Mouse (Mus musculus): ENCODE measurements around the gene Pkp2.
"Not testable (repeated sequence)": the region's sequence is repeated elsewhere in the genome, so short reads cannot be mapped to it uniquely, and the experiment has no call there.

The Pkp2 gene

GRCm38 (mm10) chr16:16213079-16213760, at the start of gene Pkp2:
Gene Pkp2, plus strand, starts transcription at chr16:16213318.
- peak; percentile 68 for DNase-seq

DNA sequence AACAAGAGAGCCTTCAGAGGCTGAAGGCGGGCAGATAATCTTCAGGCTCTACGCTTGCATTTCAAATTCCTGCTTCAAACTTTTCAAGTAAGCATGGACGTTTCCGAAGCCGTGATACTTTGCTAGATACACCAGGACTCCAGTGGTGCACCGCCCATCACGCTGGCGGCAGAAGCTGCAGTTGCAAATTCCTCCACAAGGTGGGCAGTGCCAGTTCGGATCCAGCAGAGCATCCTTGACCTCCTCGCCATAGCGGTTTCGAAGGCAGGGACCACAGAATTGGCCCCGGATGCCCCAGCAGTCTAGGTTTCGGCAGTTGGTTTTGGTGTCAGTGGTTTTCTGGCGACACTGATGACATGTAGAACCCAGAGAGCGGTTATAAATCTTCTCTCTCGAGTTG, 15.7 kb upstream of the Pkp2 start:
- DNase-seq, result no peak

- DNase-seq, result peak; percentile 50
These were observed 11.1 kb upstream of the Pkp2 start for GRCm38 (mm10) chr16:16201991-16202390.

DNA sequence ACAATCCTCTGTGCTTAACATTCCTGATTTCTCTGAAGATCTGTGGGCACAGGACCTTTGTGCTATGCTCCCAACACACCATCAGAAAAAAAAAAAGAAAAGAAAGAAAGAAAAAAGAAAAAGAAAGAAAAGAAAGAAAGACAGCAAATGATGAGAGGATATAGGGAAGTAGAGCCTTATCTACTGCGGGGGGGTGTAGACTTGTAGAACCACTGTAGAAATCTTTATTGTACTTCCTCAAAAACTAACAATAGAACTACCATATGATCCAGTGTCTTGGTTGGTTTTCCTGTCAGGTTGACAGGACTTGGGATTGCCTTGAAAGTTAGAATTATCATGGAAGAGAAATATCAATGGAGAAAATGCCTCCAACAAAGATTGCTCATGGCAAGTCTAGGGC, 8.5 kb upstream of the Pkp2 start:
- no peak for DNase-seq

GRCm38 (mm10) chr16:16212723-16213078, 417 bp upstream of the Pkp2 start:
- DNase-seq, result peak; percentile 47

- DNase-seq, result no peak
These were observed 715 bp downstream of the Pkp2 start for GRCm38 (mm10) chr16:16213761-16214305.

DNA sequence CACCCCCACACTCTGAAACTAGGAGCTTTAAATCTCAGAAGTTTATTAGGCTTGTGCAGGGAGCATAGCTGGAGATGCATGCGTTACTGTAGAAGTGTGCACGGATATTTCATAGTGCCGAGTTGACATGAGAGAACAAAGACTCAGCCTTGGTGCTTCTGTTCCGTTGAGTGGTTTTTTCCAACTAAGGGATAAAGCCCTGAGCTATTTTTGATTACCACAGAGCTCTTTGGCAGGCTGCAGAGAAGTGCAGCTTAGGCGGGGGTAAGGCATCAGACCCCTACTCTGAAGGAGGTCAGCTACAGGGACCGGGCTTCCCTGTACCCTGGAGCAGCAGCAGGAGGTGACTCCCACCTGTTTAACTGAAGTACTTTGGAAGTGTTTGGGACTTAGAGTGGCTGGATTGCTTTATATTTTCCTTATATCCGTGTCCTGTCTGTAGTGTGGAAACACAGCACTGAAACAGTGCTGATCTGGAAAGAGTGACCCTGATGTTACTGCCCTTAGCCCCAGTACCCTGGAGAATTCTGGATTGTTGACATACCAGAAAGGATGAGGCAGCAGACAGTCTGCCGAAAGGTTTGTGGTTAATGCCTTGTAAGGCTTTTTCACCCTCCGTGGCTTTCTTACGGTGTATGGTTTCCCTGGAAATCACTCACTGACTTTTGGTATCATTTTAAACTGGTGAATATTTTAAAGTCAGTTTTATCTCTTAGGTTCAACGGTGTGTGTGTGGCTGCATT, 2.7 kb downstream of the Pkp2 start:
- DNase-seq, result no peak

GRCm38 (mm10) chr16:16216934-16217333, 3.8 kb downstream of the Pkp2 start:
- DNase-seq, result no peak

DNA sequence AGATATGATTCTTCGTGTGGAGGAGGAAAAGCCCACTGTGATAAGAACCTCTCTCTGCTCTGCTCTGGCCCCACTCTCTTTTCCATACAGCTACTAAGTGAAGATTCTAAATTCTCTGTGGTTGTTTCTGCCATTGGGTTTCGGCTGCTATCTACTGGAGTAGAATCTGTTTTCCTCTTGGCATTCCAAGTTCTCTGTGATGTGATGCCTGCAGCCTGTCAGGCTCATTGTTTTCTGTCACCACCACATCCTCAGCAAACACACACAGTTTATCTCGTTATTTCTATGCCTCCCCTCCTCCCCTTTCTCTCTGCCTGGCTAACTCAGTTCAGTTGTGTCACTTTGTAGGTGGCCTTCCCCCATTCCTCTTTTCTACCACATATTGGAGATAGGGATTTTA, 6.7 kb downstream of the Pkp2 start:
- DNase-seq, result no peak

- DNase-seq, result no peak
These were observed 9.5 kb downstream of the Pkp2 start for GRCm38 (mm10) chr16:16222651-16223050.

GRCm38 (mm10) chr16:16224506-16224924, 11.4 kb downstream of the Pkp2 start:
- no peak for DNase-seq

DNA sequence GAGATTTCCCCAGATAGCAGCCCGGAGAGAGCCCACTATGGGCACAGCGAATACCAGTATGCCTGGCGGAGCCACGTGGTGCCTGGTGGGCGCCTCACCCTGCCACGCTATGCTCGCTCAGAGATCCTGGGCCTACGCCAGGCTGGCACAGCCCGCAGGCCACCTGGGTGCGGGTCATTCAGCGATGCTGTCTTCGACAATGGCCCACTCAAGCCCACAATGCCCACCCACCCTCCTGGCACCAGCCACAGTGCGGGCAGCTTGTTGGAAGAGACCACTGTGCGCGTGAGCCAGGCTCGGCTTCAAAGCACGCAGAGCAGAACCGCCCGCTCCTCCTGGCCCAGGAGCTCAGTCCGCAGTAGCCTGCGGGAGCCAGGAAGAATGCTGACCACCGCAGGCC, 12.7 kb downstream of the Pkp2 start:
- DNase-seq, result peak; percentile 30

DNA sequence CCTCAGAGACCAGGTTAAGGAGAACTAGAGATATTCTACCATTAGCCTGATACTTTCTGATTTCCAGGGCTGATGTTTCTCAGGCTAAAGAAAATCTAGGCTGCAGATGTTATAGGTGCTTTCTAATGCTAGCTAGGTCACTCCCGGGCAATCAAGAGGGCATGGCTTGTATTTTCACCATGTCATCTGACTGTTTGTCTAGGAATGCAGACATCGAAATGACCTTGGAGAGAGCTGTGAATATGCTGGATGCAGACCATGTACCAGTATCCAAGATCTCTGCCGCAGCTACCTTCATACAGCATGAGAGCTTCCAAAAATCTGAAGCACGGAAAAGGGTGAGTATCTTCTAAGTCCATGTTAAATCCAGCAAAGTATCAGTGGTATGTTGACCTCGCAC, 17.3 kb downstream of the Pkp2 start:
- no peak for DNase-seq

GRCm38 (mm10) chr16:16233919-16234318, 20.8 kb downstream of the Pkp2 start:
- DNase-seq, result no peak

GRCm38 (mm10) chr16:16236681-16237080, 23.6 kb downstream of the Pkp2 start:
- DNase-seq, result not testable (repeated sequence)

DNA sequence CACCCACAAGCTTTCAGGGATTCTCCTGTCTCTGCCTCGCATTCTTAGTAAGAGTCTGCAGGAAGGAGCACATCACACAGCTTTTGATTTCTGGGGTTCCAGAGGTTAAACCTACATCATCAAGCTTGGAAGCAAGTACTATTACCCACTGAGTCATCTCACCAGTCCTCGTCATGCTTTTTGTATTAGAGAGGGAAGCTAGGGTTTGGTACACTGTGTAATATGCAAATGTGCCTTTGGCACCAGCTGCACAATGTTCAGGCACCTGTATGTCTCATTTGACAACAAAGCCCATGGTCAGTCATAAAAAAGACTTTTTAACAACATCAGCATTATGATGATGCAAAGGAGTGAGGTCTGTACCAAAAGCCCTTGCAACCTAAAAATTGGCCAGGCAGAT, 25.2 kb downstream of the Pkp2 start:
- DNase-seq, result no peak

DNA sequence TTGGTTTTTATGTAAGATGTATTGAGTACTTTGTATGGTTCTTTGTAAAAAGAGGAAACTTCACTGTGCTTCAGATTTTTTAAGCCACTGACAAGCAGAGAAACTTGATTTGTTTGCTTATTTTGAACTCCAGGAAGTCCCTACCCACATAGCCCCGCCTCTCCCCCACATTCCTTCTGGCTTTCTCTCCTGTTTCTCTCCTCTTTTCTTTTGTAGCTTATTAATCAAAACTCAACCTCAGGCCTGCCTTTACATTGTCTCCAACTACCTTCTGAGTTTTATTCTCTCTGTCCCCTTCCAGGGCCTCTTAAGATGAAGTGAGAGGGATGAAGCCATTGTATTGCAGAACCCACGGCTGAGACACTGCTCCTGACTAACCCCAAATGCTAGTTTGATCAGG, 31.6 kb downstream of the Pkp2 start:
- DNase-seq, result no peak

GRCm38 (mm10) chr16:16250470-16250869, 37.4 kb downstream of the Pkp2 start:
- no peak for DNase-seq

- DNase-seq, result no peak
These were observed 40.4 kb downstream of the Pkp2 start for GRCm38 (mm10) chr16:16253326-16254074.

DNA sequence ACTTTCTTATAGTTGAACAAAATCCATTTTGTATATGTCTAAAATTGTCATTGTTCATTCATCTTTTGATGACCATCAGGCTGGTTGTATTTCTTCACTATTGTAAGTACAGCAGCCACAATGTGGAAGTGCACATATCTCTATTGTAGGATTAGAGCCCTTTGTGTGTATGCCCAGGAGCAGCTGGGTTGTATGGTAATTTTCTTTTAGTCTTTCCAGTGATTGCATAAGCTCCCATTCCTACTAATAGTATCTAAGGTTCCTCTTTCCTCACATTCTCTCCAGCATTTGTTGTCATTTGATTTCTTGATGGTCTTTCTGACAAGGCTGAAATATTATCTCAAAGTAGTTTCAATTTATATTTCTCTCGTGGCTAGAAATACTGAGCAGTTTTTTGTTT, 42.1 kb downstream of the Pkp2 start:
- DNase-seq, result no peak

GRCm38 (mm10) chr16:16255874-16256273, 42.8 kb downstream of the Pkp2 start:
- DNase-seq, result no peak

DNA sequence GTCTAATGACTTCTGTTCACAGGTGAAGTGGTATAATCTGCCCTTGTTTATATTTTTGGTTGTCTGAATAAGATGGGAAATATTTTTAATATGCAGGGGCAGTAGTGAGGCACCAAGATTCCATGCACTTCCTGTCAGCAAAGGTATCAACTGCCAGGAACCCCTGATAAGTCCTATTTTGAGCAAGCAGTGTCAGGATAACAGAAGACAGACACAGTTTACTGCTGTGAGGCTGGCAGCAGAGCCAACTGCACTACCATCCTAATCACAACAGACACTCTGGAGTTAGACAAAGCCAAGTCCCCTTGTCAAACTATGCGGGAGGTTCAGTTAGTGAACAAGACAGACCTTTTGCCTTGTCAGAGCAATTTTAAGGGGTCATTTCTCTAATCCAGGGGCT, 43.6 kb downstream of the Pkp2 start:
- DNase-seq, result no peak

DNA sequence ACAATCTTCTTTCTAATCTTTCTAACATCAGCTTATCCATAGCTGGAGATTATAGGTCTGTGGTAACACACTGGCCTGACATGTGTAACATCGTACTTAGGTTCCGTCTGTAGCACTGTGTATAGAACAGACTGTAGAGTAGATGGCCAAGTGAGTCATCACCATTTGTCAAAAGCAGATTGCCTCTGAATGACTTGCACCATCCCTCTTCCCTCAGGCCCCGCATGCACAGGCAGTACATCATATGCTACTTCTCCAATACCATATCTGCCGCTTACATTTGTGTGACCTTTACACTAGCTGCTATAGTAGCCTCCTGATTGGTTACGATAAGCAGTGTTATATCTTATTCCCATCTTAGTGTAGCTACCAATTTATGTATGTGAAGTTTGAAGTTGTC, 47.8 kb downstream of the Pkp2 start:
- DNase-seq, result peak; percentile 38

- DNase-seq, result no peak
These were observed 48.4 kb downstream of the Pkp2 start for GRCm38 (mm10) chr16:16261481-16261880.

Data from layer of hippocampus, adult 9-11 months (tissue).